Mouse (Mus musculus): ENCODE results near the gene Hoxd8. TPM values are rescaled to one million over a fixed set of nuclear protein-coding genes. Genes with fewer than 3 reads are reported as not detected.

Gene Hoxd8
- 3.1 TPM in 2 replicates for polyA plus RNA-seq (2015; fragmentation: Nextera tagmentation; extraction: Ambion mirVana)

DNA sequence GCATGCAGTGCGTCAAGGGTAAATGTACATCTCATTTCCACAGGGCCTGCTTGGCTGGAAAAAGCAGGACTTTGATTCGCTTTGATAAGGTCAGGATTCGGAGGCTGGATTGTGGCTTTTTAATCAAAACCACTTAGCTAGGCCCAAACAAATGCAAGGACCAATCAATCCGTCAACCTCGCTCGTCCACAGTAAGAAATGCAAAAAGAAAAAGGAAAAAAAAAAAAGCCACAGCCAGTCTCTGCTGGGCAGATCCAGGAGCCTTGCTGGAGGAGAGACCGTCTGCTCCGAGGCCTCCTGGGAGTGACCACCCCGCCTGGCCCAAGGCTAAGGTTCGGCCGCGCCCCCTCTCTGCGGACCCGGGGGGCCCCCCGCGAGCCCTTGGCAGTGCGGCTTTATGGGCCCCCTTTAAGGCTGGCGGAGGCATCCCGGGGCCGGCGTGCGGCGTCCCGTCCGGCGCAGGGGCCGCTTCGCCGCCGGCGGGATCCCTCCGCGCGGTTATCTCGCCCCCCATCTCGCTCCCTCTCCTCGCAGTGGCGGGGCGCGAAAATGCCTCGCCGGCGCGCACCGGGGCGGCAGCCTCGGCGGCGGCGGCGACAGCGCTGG, at the start of gene Hoxd8:
Gene Hoxd8, plus strand, starts transcription at position 223 of the 606 bp plus-strand sequence.
- peak within 1 kb of the TSS; percentile 60 for H3K4me3 ChIP-seq (ENCODE audit: low read length)
- no peaks in the 10 kb centered on the region for H3K9me3 ChIP-seq (ENCODE audit: control insufficient read depth, low read length)
- WGBS: 1% methylated on average over 47 of the region's 52 CpGs
- H3K9ac ChIP-seq (ENCODE audit: low read depth, low read length): peak within 1 kb of the TSS; percentile 73
- H3K4me2 ChIP-seq (ENCODE audit: low read depth, low read length): peak within 1 kb of the TSS; percentile 75
- peak; percentile 34 for ATAC-seq
- peaks cover 8% of the 10 kb centered on the region for H3K4me1 ChIP-seq (ENCODE audit: control insufficient read depth, insufficient read depth, low read length)
- no peaks in the 10 kb centered on the region for H3K36me3 ChIP-seq (ENCODE audit: control insufficient read depth, insufficient read depth, low read length)
- peaks cover 78% of the 10 kb centered on the region for H3K27me3 ChIP-seq (replicated peaks; ENCODE audit: control insufficient read depth, insufficient read depth, low read length)
- peak within 1 kb of the TSS; percentile 79 for H3K27ac ChIP-seq (ENCODE audit: low read length)

DNA sequence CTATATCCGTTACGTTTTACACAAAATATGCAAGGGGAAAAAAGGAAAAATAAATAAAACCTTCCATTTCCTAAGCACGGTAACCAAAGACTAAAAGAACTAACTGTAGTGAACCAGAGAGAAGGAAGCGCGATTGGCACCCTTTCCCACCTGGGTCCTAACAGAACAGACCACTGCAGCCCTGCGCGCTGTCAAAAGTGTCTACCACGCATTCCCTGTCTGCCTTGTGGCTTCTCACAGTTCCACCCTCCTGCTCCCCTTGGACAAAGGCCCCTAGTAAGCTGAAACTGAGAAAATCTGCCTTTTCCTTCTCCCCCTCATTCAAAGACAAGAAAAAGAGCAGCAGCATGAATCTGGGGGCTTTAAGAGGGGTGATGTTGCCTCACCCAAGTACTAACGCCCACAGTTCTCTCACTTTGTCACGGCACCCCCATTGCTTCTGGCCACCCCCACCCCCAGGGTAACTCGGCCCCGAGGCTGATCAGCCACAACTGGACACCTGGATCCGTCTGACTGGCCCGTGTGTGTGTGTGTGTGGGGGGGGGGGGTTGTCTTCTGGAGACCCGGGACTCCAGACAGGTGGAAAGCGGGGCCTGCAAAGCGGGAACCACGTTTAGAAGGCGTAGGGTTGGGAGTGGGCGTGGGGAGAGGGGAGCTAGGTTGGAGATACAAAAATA, 49.5 kb upstream of the Hoxd8 start:
- Histone ChIP-seq H3K4me1 (ENCODE audit: control insufficient read depth, insufficient read depth, low read length) (no peaks in the 10 kb centered on the region; the same call in 1 of the 2 replicates), H3K36me3 (ENCODE audit: control insufficient read depth, insufficient read depth, low read length) (no peaks in the 10 kb centered on the region), H3K27ac (ENCODE audit: low read length) (no peak overlapping the region), H3K9me3 (ENCODE audit: control insufficient read depth, low read length) (no peaks in the 10 kb centered on the region), H3K9ac (ENCODE audit: low read depth, low read length) (no peak overlapping the region), H3K27me3 (replicated peaks; ENCODE audit: control insufficient read depth, insufficient read depth, low read length) (peaks cover 61% of the 10 kb centered on the region), H3K4me3 (ENCODE audit: low read length) (no peak overlapping the region), H3K4me2 (ENCODE audit: low read depth, low read length) (no peak overlapping the region)
- peak; percentile 16; the same call in 1 of the 2 replicates for ATAC-seq
- WGBS: 4% methylated on average over 20 of the region's 20 CpGs

DNA sequence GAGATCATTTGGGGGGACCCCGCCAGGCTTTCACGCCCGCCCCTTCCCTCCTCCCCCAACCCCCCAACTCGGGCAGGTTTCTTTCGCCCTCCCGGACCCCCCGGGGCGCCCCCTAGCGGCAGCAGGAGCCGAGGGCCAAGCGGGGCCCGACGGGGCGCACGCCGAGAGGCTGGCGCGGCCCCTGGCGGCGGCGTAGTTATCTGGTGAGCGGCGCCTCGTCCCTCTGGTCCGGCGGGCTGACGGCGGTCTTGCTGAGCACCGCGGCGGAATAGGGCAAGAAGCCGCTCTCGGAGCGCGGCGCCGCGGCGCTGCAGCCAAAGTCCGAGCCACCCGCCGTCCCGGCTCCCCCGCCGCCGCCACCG, 49.0 kb upstream of the Hoxd8 start:
- peak overlapping the region; percentile 24; the same call in 1 of the 2 replicates for H3K9ac ChIP-seq (ENCODE audit: low read depth, low read length)
- peak overlapping the region; percentile 61 for H3K4me2 ChIP-seq (ENCODE audit: low read depth, low read length)
- WGBS: under 1% methylated on average over 28 of the region's 47 CpGs
- H3K27me3 ChIP-seq (replicated peaks; ENCODE audit: control insufficient read depth, insufficient read depth, low read length): peaks cover 59% of the 10 kb centered on the region
- no peaks in the 10 kb centered on the region for H3K9me3 ChIP-seq (ENCODE audit: control insufficient read depth, low read length)
- no peaks in the 10 kb centered on the region for H3K36me3 ChIP-seq (ENCODE audit: control insufficient read depth, insufficient read depth, low read length)
- peak overlapping the region; percentile 46 for H3K4me3 ChIP-seq (ENCODE audit: low read length)
- no peak overlapping the region for H3K27ac ChIP-seq (ENCODE audit: low read length)
- ATAC-seq: peak; percentile 69; the same call in 1 of the 2 replicates
- no peaks in the 10 kb centered on the region; the same call in 1 of the 2 replicates for H3K4me1 ChIP-seq (ENCODE audit: control insufficient read depth, insufficient read depth, low read length)

DNA sequence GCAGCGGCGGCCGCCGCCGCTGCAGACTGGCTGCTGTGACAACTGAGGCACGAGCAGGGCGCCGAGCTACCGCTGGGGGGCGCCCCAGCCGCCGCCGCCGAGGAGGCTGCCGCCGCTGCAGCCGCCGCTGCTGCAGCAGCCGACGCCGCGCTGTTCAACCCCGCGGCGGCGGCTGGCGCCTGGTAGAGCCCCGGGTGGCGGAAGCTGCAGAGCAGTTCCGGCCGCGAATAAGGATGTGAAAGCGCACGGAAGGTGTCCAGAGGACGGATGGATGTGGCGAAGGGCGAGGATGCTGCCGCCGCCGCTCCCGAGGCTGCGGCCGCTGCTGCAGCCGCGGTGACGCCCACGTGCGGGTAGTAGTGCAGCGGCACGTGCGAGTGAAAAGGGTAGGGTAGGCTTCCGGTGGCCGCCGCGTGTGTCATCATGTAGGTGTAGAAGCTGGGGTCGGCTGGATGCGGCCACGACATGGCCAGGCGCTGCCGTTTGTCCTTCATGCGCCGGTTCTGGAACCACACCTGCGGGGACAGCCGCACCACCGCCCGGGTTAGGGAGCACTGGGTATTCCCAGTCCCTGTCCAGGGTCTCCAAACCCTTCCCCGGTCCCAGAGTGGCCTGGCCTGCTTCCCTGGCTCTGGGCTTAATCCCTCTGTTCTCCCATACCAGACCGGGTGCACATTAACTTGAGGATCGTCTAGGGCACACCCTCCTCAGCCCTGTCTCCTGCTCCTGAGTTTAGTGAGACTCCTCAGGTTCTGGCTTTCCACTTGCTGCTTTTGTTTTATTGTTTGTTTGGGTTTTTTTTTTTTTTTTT, 48.4 kb upstream of the Hoxd8 start:
- WGBS: 1% methylated on average over 45 of the region's 69 CpGs
- 0 out of 2 replicates have a peak, but pooled peaks have one; percentile 34 for ATAC-seq

GRCm38 (mm10) chr2:74656632-74657021, 47.8 kb upstream of the Hoxd8 start:
- Histone ChIP-seq H3K9ac (ENCODE audit: low read depth, low read length) (no peak overlapping the region), H3K4me1 (ENCODE audit: control insufficient read depth, insufficient read depth, low read length) (no peaks in the 10 kb centered on the region; the same call in 1 of the 2 replicates), H3K27ac (ENCODE audit: low read length) (no peak overlapping the region), H3K9me3 (ENCODE audit: control insufficient read depth, low read length) (no peaks in the 10 kb centered on the region), H3K4me3 (ENCODE audit: low read length) (no peak overlapping the region), H3K4me2 (ENCODE audit: low read depth, low read length) (no peak overlapping the region), H3K36me3 (ENCODE audit: control insufficient read depth, insufficient read depth, low read length) (no peaks in the 10 kb centered on the region), H3K27me3 (replicated peaks; ENCODE audit: control insufficient read depth, insufficient read depth, low read length) (peaks cover 63% of the 10 kb centered on the region)
- WGBS: 3% methylated on average over 4 of the region's 4 CpGs
- ATAC-seq: no peak

More for the DNA sequence above, 48.4 kb upstream of the Hoxd8 start:
- H3K4me1 ChIP-seq (ENCODE audit: control insufficient read depth, insufficient read depth, low read length): no peaks in the 10 kb centered on the region; the same call in 1 of the 2 replicates
- no peaks in the 10 kb centered on the region for H3K9me3 ChIP-seq (ENCODE audit: control insufficient read depth, low read length)
- peaks cover 60% of the 10 kb centered on the region for H3K27me3 ChIP-seq (replicated peaks; ENCODE audit: control insufficient read depth, insufficient read depth, low read length)
- peak overlapping the region; percentile 24; the same call in 1 of the 2 replicates for H3K9ac ChIP-seq (ENCODE audit: low read depth, low read length)
- peak overlapping the region; percentile 46 for H3K4me3 ChIP-seq (ENCODE audit: low read length)
- H3K36me3 ChIP-seq (ENCODE audit: control insufficient read depth, insufficient read depth, low read length): no peaks in the 10 kb centered on the region
- no peak overlapping the region for H3K27ac ChIP-seq (ENCODE audit: low read length)
- peak overlapping the region; percentile 61 for H3K4me2 ChIP-seq (ENCODE audit: low read depth, low read length)

DNA sequence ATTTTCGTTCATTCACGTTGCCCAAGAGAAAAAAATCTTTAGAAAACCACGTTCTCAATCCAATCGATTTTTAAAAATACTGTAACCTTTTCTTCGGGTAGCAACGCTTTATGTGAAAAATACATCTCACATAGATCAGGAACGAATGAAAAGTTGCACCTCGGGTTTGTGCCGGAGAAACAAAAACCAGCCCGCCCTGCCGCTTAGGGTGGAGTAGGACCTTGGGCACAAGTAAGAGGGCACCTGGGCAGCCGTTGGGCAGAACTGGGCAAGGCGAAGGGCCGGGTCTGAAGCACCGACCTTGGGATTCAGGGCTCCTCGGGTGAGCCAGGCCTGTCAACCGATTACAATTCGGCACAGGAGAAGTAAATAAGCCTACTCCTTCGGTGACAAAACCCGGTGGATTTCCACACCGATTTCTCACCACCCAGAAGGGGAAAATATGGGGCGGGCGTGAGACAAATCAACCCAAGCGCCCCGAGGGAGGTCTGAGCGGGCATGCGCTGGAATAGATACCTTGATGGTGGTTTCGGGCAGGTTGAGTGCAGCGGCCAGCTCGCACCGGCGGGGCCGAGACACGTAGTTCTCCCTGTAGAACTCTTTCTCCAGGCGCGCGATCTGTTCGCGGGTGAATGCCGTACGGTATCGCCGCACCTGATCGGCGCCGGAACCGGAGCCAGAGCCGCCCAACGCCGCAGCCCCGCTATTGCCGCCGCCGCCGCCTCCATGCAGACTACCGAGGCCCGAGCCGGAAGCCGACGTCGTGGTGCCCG, 47.0 kb upstream of the Hoxd8 start:
- Histone ChIP-seq H3K4me3 (ENCODE audit: low read length) (peak overlapping the region; percentile 13; the same call in 1 of the 2 replicates), H3K9me3 (ENCODE audit: control insufficient read depth, low read length) (no peaks in the 10 kb centered on the region), H3K27me3 (replicated peaks; ENCODE audit: control insufficient read depth, insufficient read depth, low read length) (peaks cover 63% of the 10 kb centered on the region), H3K27ac (ENCODE audit: low read length) (no peak overlapping the region), H3K4me2 (ENCODE audit: low read depth, low read length) (0 out of 2 replicates have a peak overlapping the region, but pooled peaks have one; percentile 7), H3K36me3 (ENCODE audit: control insufficient read depth, insufficient read depth, low read length) (no peaks in the 10 kb centered on the region), H3K9ac (ENCODE audit: low read depth, low read length) (no peak overlapping the region), H3K4me1 (ENCODE audit: control insufficient read depth, insufficient read depth, low read length) (no peaks in the 10 kb centered on the region; the same call in 1 of the 2 replicates)
- ATAC-seq: no peak
- WGBS: 3% methylated on average over 62 of the region's 62 CpGs

DNA sequence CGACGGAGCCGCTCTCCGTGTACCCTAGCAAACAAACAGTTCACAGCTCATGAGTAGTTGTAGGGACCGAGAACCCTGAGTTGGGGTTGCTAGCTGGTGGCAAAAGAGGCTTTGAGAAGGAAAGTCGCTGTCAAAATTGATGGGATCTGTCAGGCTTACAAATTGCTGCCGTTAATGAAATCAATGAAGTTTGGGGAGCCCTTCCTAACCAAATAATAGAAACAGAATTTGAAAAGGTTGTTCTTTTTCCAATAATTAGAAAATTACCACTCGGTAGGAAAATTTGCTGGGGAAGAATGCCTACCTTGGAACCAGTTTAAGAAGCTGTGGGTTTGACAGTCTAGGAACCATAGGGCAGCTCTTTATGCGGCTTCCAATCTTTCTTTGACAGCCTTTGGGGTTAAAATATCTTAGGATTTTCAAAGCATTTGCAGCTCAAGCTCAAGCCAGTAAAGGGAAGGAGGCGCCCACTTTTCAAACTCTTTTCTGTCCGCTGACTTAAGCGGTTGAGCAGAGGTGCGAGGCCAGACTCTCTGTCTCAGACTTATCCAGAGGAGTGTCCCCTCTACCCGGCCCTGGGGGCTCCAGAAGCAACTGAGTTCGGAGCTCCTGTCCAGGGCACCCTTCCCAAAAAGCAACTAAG, 46.3 kb upstream of the Hoxd8 start:
- WGBS: 2% methylated on average over 15 of the region's 15 CpGs
- Histone ChIP-seq H3K9me3 (ENCODE audit: control insufficient read depth, low read length) (no peaks in the 10 kb centered on the region), H3K36me3 (ENCODE audit: control insufficient read depth, insufficient read depth, low read length) (no peaks in the 10 kb centered on the region), H3K27me3 (replicated peaks; ENCODE audit: control insufficient read depth, insufficient read depth, low read length) (peaks cover 66% of the 10 kb centered on the region), H3K4me2 (ENCODE audit: low read depth, low read length) (0 out of 2 replicates have a peak overlapping the region, but pooled peaks have one; percentile 7), H3K27ac (ENCODE audit: low read length) (no peak overlapping the region), H3K9ac (ENCODE audit: low read depth, low read length) (no peak overlapping the region), H3K4me1 (ENCODE audit: control insufficient read depth, insufficient read depth, low read length) (no peaks in the 10 kb centered on the region; the same call in 1 of the 2 replicates), H3K4me3 (ENCODE audit: low read length) (peak overlapping the region; percentile 13; the same call in 1 of the 2 replicates)
- ATAC-seq: no peak

DNA sequence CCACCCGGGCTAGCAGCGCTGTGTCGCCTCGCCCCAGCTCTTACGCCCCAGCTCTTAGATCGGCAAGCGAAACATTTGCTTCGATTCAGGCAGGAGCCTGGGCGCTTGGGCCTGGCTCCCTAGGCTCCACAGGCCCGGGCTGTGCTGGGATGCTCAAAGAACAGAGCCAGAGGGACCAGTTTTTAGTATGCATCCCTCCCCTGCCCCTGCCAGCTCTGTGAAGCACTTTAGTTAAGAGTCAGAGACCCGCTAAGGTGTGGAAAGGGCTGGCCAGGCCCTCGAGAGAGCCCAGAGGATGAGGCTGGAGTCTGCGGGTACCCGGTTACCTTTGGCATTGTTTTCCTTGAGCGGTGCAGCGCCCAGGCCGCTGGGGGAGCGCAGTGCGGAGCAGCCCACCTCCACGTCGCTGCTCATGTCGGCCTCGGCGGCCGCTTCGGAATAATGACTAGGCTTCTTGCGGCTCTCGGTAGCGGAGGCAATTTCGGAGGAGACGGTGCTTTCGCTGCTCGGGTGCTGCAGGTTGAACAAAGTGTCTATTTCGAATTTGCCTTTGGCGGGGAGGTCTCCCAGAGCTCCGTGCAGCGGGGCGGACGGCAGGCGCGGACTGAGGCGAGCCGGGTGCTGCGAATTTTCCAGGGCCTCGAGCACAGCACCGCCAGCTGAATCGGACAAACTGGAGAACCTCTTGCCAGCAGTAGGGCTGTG, 45.6 kb upstream of the Hoxd8 start:
- Histone ChIP-seq H3K27ac (ENCODE audit: low read length) (no peak overlapping the region), H3K4me3 (ENCODE audit: low read length) (no peak overlapping the region), H3K4me2 (ENCODE audit: low read depth, low read length) (0 out of 2 replicates have a peak overlapping the region, but pooled peaks have one; percentile 3), H3K9ac (ENCODE audit: low read depth, low read length) (no peak overlapping the region), H3K36me3 (ENCODE audit: control insufficient read depth, insufficient read depth, low read length) (no peaks in the 10 kb centered on the region), H3K4me1 (ENCODE audit: control insufficient read depth, insufficient read depth, low read length) (no peaks in the 10 kb centered on the region; the same call in 1 of the 2 replicates), H3K9me3 (ENCODE audit: control insufficient read depth, low read length) (no peaks in the 10 kb centered on the region), H3K27me3 (replicated peaks; ENCODE audit: control insufficient read depth, insufficient read depth, low read length) (peaks cover 70% of the 10 kb centered on the region)
- 1% methylated on average over 47 of the region's 47 CpGs for WGBS
- ATAC-seq: no peak

All from intestine, embryonic 16.5 days (tissue).